7 mouse cellular contexts compared by ENCODE assay signal in the genomic region with DNA sequence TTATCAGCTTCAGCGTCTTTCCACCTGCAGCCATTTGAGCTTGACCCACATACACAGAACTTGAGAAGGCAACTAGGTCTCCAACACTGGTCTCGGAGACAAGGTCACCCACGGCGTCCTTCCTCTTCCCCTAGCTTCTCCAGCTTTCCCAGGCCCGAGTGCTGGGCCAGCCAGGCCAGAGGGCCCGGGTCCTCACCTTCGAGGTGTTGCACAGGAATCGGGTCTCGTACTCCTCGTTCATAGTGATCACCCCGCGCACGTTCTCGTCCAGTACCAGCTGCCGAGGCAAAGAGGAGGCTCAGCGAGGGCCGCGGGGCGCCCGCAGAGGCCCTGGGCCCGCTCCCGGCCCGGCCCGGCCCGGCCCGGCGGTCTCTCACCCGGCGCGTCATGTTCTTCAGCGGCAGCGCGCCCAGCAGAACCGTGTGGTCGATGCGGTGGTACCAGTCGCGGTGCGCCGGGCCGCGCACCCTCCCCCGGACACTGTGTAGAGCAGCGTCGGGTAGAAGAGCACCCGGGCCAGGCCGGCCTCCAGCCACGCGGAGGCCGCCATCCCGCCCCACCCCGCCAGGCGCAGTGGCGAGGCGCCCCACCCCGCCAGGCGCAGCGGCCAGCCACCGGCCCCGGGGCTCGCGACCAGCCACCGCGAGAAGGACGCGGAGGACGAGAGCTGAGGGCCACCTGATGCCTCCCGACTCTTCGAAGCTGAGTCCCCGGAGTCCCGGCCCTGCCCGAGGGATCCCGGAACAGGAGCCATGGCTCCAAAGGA. TPM values are rescaled to one million over a fixed set of nuclear protein-coding genes. Genes with fewer than 3 reads are reported as not detected.
DNase-seq lines count a peak whose midpoint lies in the region; ATAC-seq and TF ChIP-seq lines count a peak whose summit lies in the region.

No protein-coding gene starts in this region.

- H3K4me2 ChIP-seq in limb, embryonic 11.5 days (ENCODE audit: low read depth, severe bottlenecking), result peak overlapping the region; percentile 84
- peak overlapping the region; percentile 75 for H3K4me2 ChIP-seq in midbrain, embryonic 12.5 days (replicated peaks)

- TF ChIP-seq CTCF in cortical plate, adult 2 months (IDR thresholded peaks at IDR 0.05; ENCODE audit: extremely low read depth, insufficient read depth, low read length), result no peak
- TF ChIP-seq CTCF in small intestine, adult 2 months (IDR thresholded peaks at IDR 0.05; ENCODE audit: extremely low read depth, insufficient read length, insufficient replicate concordance, low read depth, low read length), result no peak

- no peak for TF ChIP-seq POLR2A in cortical plate, adult 2 months (IDR thresholded peaks at IDR 0.05; ENCODE audit: extremely low read depth, insufficient read depth, low read length)
- TF ChIP-seq POLR2A in small intestine, adult 2 months (IDR thresholded peaks at IDR 0.05; ENCODE audit: low read depth, low read length), result peak; percentile 61

- under 1% methylated on average over 64 of the region's 73 CpGs for WGBS in limb, embryonic 11.5 days
- WGBS in midbrain, embryonic 12.5 days, result under 1% methylated on average over 69 of the region's 73 CpGs
- WGBS in small intestine, adult 2 months, result under 1% methylated on average over 73 of the region's 73 CpGs

- peak; percentile 87 for ATAC-seq in limb, embryonic 11.5 days (ENCODE audit: insufficient number of reproducible peaks, low FRiP score, low TSS enrichment, low read depth)
- peak; percentile 89 for ATAC-seq in midbrain, embryonic 12.5 days (ENCODE audit: low FRiP score, low read depth)

- H3K27ac ChIP-seq in cortical plate, adult 2 months (ENCODE audit: insufficient read depth, low read length), result peak overlapping the region; percentile 97
- H3K27ac ChIP-seq in limb, embryonic 11.5 days (replicated peaks; ENCODE audit: low read depth, low read length), result peak overlapping the region; percentile 79
- peak overlapping the region; percentile 88 for H3K27ac ChIP-seq in midbrain, embryonic 12.5 days (replicated peaks)
- H3K27ac ChIP-seq in small intestine, adult 2 months (ENCODE audit: insufficient read depth, low read depth, low read length), result peak overlapping the region; percentile 98

- peaks cover 2% of the 10 kb centered on the region; the same call in 1 of the 2 replicates for H3K36me3 ChIP-seq in limb, embryonic 11.5 days (ENCODE audit: control insufficient read depth, insufficient read depth, low read length)
- peaks cover 16% of the 10 kb centered on the region for H3K36me3 ChIP-seq in midbrain, embryonic 12.5 days
- peaks cover 9% of the 10 kb centered on the region for H3K36me3 ChIP-seq in small intestine, adult 2 months (ENCODE audit: control insufficient read depth, insufficient read depth, low read length)

- H3K9ac ChIP-seq in limb, embryonic 11.5 days (ENCODE audit: low read length), result peak overlapping the region; percentile 99
- peak overlapping the region; percentile 94 for H3K9ac ChIP-seq in midbrain, embryonic 12.5 days (replicated peaks)

- H3K4me3 ChIP-seq in cortical plate, adult 2 months (ENCODE audit: insufficient read depth, low read length), result peak overlapping the region; percentile 69
- H3K4me3 ChIP-seq in limb, embryonic 11.5 days (ENCODE audit: low read depth, low read length), result peak overlapping the region; percentile 70
- H3K4me3 ChIP-seq in midbrain, embryonic 12.5 days, result peak overlapping the region; percentile 74
- peak overlapping the region; percentile 82 for H3K4me3 ChIP-seq in small intestine, adult 2 months (ENCODE audit: low read depth, low read length)

- H3K9me3 ChIP-seq in limb, embryonic 11.5 days (ENCODE audit: control insufficient read depth, low read length), result no peaks in the 10 kb centered on the region
- no peaks in the 10 kb centered on the region for H3K9me3 ChIP-seq in midbrain, embryonic 12.5 days

- no peaks in the 10 kb centered on the region for H3K27me3 ChIP-seq in limb, embryonic 11.5 days (ENCODE audit: control insufficient read depth, insufficient read depth, low read length)
- H3K27me3 ChIP-seq in midbrain, embryonic 12.5 days, result no peaks in the 10 kb centered on the region
- no peaks in the 10 kb centered on the region for H3K27me3 ChIP-seq in small intestine, adult 2 months (ENCODE audit: control insufficient read depth, insufficient read depth, low read length)

- DNase-seq in adrenal gland, adult 18-20 months (ENCODE audit: low spot score in 2 of 2), result peak; percentile 74 to 75
- peak; percentile 86 for DNase-seq in gastrocnemius, postnatal 10 days
- peak; percentile 73 for DNase-seq in induced T-regulatory cell, adult 2 months (ENCODE audit: low read depth)
- DNase-seq in limb, embryonic 11.5 days (ENCODE audit: low spot score), result peak; percentile 81

- H3K4me1 ChIP-seq in cortical plate, adult 2 months (ENCODE audit: control insufficient read depth, insufficient read depth, low read length), result peaks cover 5% of the 10 kb centered on the region
- H3K4me1 ChIP-seq in limb, embryonic 11.5 days (ENCODE audit: control insufficient read depth, insufficient read depth, low read length), result peaks cover 8% of the 10 kb centered on the region
- H3K4me1 ChIP-seq in midbrain, embryonic 12.5 days, result peaks cover 28% of the 10 kb centered on the region
- H3K4me1 ChIP-seq in small intestine, adult 2 months (ENCODE audit: control insufficient read depth, insufficient read depth, insufficient read length, low read length), result 0 out of 2 replicates have a peak, but pooled peaks cover 2% of the 10 kb centered on the region

RNA-seq across cellular contexts. Expression of a gene that starts 12.8 kb away (rescaled TPM):
- 100 to 1,000 TPM; 419 to 469 TPM for total RNA-seq in adrenal gland, adult 18-20 months (2021)
- polyA plus RNA-seq in cortical plate, adult 2 months (2012; rRNA removed), result 222 and 229 TPM in 2 replicates
- total RNA-seq in gastrocnemius, postnatal 10 days (2021), result 100 to 1,000 TPM; 406 to 473 TPM
- polyA plus RNA-seq in limb, embryonic 11.5 days (2014; fragmentation: Nextera tagmentation; extraction: Ambion mirVana), result 206 and 229 TPM in 2 replicates
- polyA plus RNA-seq in midbrain, embryonic 12.5 days (2016; fragmentation: Nextera tagmentation; extraction: Ambion mirVana), result 187 and 196 TPM in 2 replicates
- 65.7 and 119 TPM in 2 replicates for polyA plus RNA-seq in small intestine, adult 2 months (2012; rRNA removed)

RNA-seq across cellular contexts. Expression of a gene that starts 12.9 kb away (rescaled TPM):
- 10 to 100 TPM; 36.6 to 39.5 TPM for total RNA-seq in adrenal gland, adult 18-20 months (2021)
- 25.3 and 28.1 TPM in 2 replicates for polyA plus RNA-seq in cortical plate, adult 2 months (2012; rRNA removed)
- total RNA-seq in gastrocnemius, postnatal 10 days (2021), result 10 to 100 TPM; 14.9 to 20.1 TPM
- 47.5 and 53.7 TPM in 2 replicates for polyA plus RNA-seq in limb, embryonic 11.5 days (2014; fragmentation: Nextera tagmentation; extraction: Ambion mirVana)
- 53.5 and 54.5 TPM in 2 replicates for polyA plus RNA-seq in midbrain, embryonic 12.5 days (2016; fragmentation: Nextera tagmentation; extraction: Ambion mirVana)
- 5.9 and 9.6 TPM in 2 replicates for polyA plus RNA-seq in small intestine, adult 2 months (2012; rRNA removed)

RNA-seq across cellular contexts. Expression of a gene that starts 22.8 kb away (rescaled TPM):
- 10 to 100 TPM; 90.5 to 97.3 TPM for total RNA-seq in adrenal gland, adult 18-20 months (2021)
- polyA plus RNA-seq in cortical plate, adult 2 months (2012; rRNA removed), result 102 and 107 TPM in 2 replicates
- total RNA-seq in gastrocnemius, postnatal 10 days (2021), result 10 to 100 TPM; 54.1 to 61.9 TPM
- polyA plus RNA-seq in limb, embryonic 11.5 days (2014; fragmentation: Nextera tagmentation; extraction: Ambion mirVana), result 75.2 and 91.1 TPM in 2 replicates
- polyA plus RNA-seq in midbrain, embryonic 12.5 days (2016; fragmentation: Nextera tagmentation; extraction: Ambion mirVana), result 167 and 178 TPM in 2 replicates
- polyA plus RNA-seq in small intestine, adult 2 months (2012; rRNA removed), result 16.8 and 25.0 TPM in 2 replicates

RNA-seq across cellular contexts. Expression of a gene that starts 31.8 kb away (rescaled TPM):
- 1 to 10 TPM in 1 of 2 experiments, under 1 TPM in 1; 0.93 to 1.3 TPM for total RNA-seq in adrenal gland, adult 18-20 months (2021)
- polyA plus RNA-seq in cortical plate, adult 2 months (2012; rRNA removed), result 363 and 369 TPM in 2 replicates
- 1 to 10 TPM; 7.1 to 8.5 TPM for total RNA-seq in gastrocnemius, postnatal 10 days (2021)
- 9.2 and 10.2 TPM in 2 replicates for polyA plus RNA-seq in limb, embryonic 11.5 days (2014; fragmentation: Nextera tagmentation; extraction: Ambion mirVana)
- 29.2 and 32.9 TPM in 2 replicates for polyA plus RNA-seq in midbrain, embryonic 12.5 days (2016; fragmentation: Nextera tagmentation; extraction: Ambion mirVana)
- polyA plus RNA-seq in small intestine, adult 2 months (2012; rRNA removed), result 3.5 and 4.0 TPM in 2 replicates

Comparison
In these comparisons a context has a peak if more than half of its experiments do, and no peak if none do; other contexts are left out.
1. Peak in every context shown above with its lines: DNase-seq, ATAC-seq, H3K4me3 ChIP-seq and H3K27ac ChIP-seq.